9 mouse cellular contexts compared by ENCODE assay signal in the genomic region with DNA sequence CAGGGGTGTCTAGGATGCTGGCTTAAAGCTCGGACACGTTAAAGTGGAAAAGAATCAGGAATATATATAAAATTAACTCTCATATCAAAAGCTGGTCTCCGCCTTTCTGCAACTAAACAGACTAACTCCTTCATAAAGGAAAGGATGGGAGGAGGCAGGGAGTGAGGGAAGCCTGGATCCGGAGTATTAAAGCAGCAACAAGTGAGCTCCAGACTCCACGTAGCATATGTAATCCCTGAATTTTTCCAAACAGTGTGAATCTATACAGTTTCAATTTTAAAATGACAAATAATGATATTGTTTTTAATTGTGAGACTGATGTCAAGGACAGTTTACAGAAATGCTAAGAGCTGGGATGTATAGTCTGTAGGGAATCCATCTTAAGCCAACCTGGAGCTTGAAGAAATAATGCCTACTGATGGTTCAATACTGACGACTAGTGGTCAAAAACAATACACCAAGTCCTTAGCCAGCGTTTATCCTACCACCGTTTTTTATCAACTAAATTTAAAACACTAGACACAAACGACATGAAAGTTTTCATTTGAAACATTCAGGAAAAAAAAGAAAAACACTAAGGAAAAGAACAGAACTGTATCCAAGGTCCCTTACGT.
DNase-seq lines count a peak whose midpoint lies in the region; ATAC-seq and TF ChIP-seq lines count a peak whose summit lies in the region.
"Had no signal": no experiment of that assay in that cellular context is flagged by ENCODE, and none has a peak within 500 bp of the region (broad histone marks: within the 10 kb centered on the region; RNA-seq: fewer than 3 reads in every experiment).

No protein-coding gene starts in this region.

- no peak overlapping the region for H3K4me2 ChIP-seq in kidney, embryonic 14.5 days (replicated peaks; ENCODE audit: low read depth, low read length)
- H3K4me2 ChIP-seq: limb, embryonic 15.5 days had no signal

- H3K27me3 ChIP-seq in kidney, adult 2 months (replicated peaks; ENCODE audit: control insufficient read depth, insufficient read depth, low read length): no peaks in the 10 kb centered on the region
- H3K27me3 ChIP-seq in kidney, embryonic 14.5 days (ENCODE audit: control insufficient read depth, insufficient read depth, low read length): no peaks in the 10 kb centered on the region
- H3K27me3 ChIP-seq: limb, embryonic 15.5 days had no signal

- H3K4me1 ChIP-seq in kidney, adult 2 months (ENCODE audit: control insufficient read depth, insufficient read depth, low read length): no peaks in the 10 kb centered on the region
- no peaks in the 10 kb centered on the region for H3K4me1 ChIP-seq in kidney, embryonic 14.5 days (ENCODE audit: control insufficient read depth, insufficient read depth, low read length)
- H3K4me1 ChIP-seq: limb, embryonic 15.5 days had no signal

- H3K27ac ChIP-seq in kidney, adult 2 months (ENCODE audit: insufficient read depth, low read depth, low read length): no peak overlapping the region
- H3K27ac ChIP-seq in kidney, embryonic 14.5 days (ENCODE audit: low read depth, low read length): no peak overlapping the region
- H3K27ac ChIP-seq: limb, embryonic 15.5 days had no signal

- H3K4me3 ChIP-seq in kidney, adult 2 months (ENCODE audit: insufficient read depth, low read depth, low read length): no peak overlapping the region
- no peak overlapping the region for H3K4me3 ChIP-seq in kidney, embryonic 14.5 days (ENCODE audit: low read length)
- H3K4me3 ChIP-seq: limb, embryonic 15.5 days had no signal

- DNase-seq in kidney, adult 2 months: peak; percentile 34
- peak; percentile 40 for DNase-seq in CD4-positive helper T cell, adult 2 months (ENCODE audit: low read depth, low spot score)
- peak; percentile 84 for DNase-seq in brain, adult 2 months (ENCODE audit: low read depth, low spot score)
- DNase-seq in ovary, postnatal 14 days (ENCODE audit: low spot score): no peak
- DNase-seq in ovary, postnatal 36 days (ENCODE audit: low spot score): no peak

- H3K9me3 ChIP-seq in kidney, embryonic 14.5 days (ENCODE audit: control insufficient read depth, low read length): no peaks in the 10 kb centered on the region
- H3K9me3 ChIP-seq: limb, embryonic 15.5 days had no signal

- no peak for TF ChIP-seq POLR2A in kidney, adult 2 months (IDR thresholded peaks at IDR 0.05; ENCODE audit: low read depth, low read length)

- WGBS in kidney, adult 2 months: 54% methylated on average over 10 of the region's 10 CpGs
- WGBS in kidney, embryonic 14.5 days: 59% methylated on average over 10 of the region's 10 CpGs

- H3K9ac ChIP-seq in kidney, embryonic 14.5 days (ENCODE audit: low read depth, low read length): no peak overlapping the region
- H3K9ac ChIP-seq: limb, embryonic 15.5 days had no signal

- TF ChIP-seq CTCF in kidney, adult 2 months (conservative IDR thresholded peaks at IDR 0.05; ENCODE audit: insufficient read depth, insufficient read length, low read depth, low read length): no peak

- no peaks in the 10 kb centered on the region for H3K36me3 ChIP-seq in kidney, adult 2 months (ENCODE audit: control insufficient read depth, insufficient read depth, low read length)
- no peaks in the 10 kb centered on the region for H3K36me3 ChIP-seq in kidney, embryonic 14.5 days (ENCODE audit: control insufficient read depth, insufficient read depth, low read length)
- H3K36me3 ChIP-seq: limb, embryonic 15.5 days had no signal

- ATAC-seq in kidney, embryonic 14.5 days (ENCODE audit: low FRiP score, low TSS enrichment): no peak
- peak; percentile 64 for ATAC-seq in granulocyte monocyte progenitor cell, adult 5-6 weeks (replicated peaks; ENCODE audit: poor library complexity, severe bottlenecking)
- ATAC-seq in megakaryocyte progenitor cell, adult 5-6 weeks (replicated peaks; ENCODE audit: poor library complexity): peak; percentile 87

Comparison
In these comparisons a context has a peak if more than half of its experiments do, and no peak if none do; other contexts are left out.
1. DNase-seq: peak in kidney, adult 2 months (single experiment), CD4-positive helper T cell, adult 2 months (single experiment) and brain, adult 2 months (single experiment); none in ovary, postnatal 14 days (single experiment) and ovary, postnatal 36 days (single experiment).